Mouse (Mus musculus): ENCODE results near the gene Tex13c3. TPM values are rescaled to one million over a fixed set of nuclear protein-coding genes. Genes with fewer than 3 reads are reported as not detected.
"Not testable (repeated sequence)": the region's sequence is repeated elsewhere in the genome, so short reads cannot be mapped to it uniquely, and the experiment has no call there.

The Tex13c3 gene
- total RNA-seq (2017), result not detected in 2 replicates

DNA sequence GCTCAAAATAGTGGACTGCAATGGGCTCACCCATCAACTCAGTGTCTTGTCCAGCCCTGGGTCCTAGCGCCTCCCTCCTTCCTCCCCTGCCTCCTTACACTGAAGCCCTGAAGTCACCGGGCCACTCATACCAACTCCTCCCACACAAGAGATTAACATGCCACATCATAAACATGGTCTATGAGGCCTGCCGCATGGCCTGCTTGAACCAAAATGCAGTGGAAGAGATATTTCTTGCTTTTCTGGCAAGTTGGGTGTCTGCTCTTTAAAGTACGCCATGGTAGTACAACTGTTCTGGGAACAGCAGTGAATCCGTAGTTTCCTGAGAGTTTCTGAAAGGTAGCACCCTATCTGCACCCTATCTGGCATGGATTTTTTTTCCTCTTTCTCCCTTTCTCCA lies at the start of gene Tex13c3:
Gene Tex13c3 (minus strand): TSS at position 101 of the 400 bp plus-strand sequence.
- ATAC-seq (replicated peaks; ENCODE audit: low read depth, poor library complexity, severe bottlenecking), result not testable (repeated sequence)

GRCm38 (mm10) chrX:19489731-19490130 lies 8.6 kb upstream of the Tex13c3 start:
- ATAC-seq (replicated peaks; ENCODE audit: low read depth, poor library complexity, severe bottlenecking), result no peak

Data from common myeloid progenitor, adult 5-6 weeks (primary cell).